Mouse (Mus musculus) neural tube, embryonic 11.5 days (tissue): ENCODE measurements at regions not wholly inside any gene's neighbourhood (a gene's known extent, or its start where the extent isn't known, plus 50 kb on each side); places are given as distances from the start of the nearest gene placed in this dataset.
A peak's percentile ranks its signal among the peaks of the same experiment; 100 is the strongest.
"Not testable (repeated sequence)": the region's sequence is repeated elsewhere in the genome, so short reads cannot be mapped to it uniquely, and the experiment has no call there.

Source experiments
- ATAC-seq: fragments of 200-750 bp; cut with Nextera tagmentation; 2 replicates; pipeline ENCODE4 v1.8.0; 2017; ENCODE audit warnings: moderate number of reproducible peaks, mild to moderate bottlenecking, moderate TSS enrichment, moderate library complexity; ENCODE audit not compliant: insufficient read depth, low FRiP score, low TSS enrichment
- DNase-seq: peaks from one replicate; pipeline ENCODE4 v3.0.0-alpha.2; 2015; ENCODE audit warnings: low spot score
- H3K27ac ChIP-seq: fragments of 300-500 bp; sonication (generic); 2 replicates; pipeline ENCODE4 v1.5.1; 2014; ENCODE audit warnings: low read depth, mild to moderate bottlenecking, low read length
- H3K27me3 ChIP-seq: fragments of 300-500 bp; sonication (generic); 2 replicates; pipeline ENCODE4 v1.6.1; 2014; ENCODE audit warnings: mild to moderate bottlenecking, low read length, mixed read lengths; ENCODE audit not compliant: control insufficient read depth, insufficient read depth
- H3K36me3 ChIP-seq: fragments of 300-500 bp; sonication (generic); 2 replicates; pipeline ENCODE4 v1.6.1; 2014; ENCODE audit warnings: mild to moderate bottlenecking, low read length, moderate library complexity, mixed read lengths; ENCODE audit not compliant: control insufficient read depth, insufficient read depth
- H3K4me1 ChIP-seq: fragments of 300-500 bp; sonication (generic); 2 replicates; pipeline ENCODE4 v1.6.1; 2014; ENCODE audit warnings: low read length, mixed read lengths; ENCODE audit not compliant: control insufficient read depth, insufficient read depth
- H3K4me2 ChIP-seq: fragments of 300-500 bp; sonication (generic); 2 replicates; pipeline ENCODE4 v1.6.1; 2014; ENCODE audit warnings: low read depth, mild to moderate bottlenecking, moderate library complexity
- H3K4me3 ChIP-seq: fragments of 300-500 bp; sonication (generic); 2 replicates; pipeline ENCODE4 v1.5.1; 2014; ENCODE audit warnings: low read depth, low read length
- H3K9ac ChIP-seq: fragments of 300-500 bp; sonication (generic); 2 replicates; pipeline ENCODE4 v1.6.1; 2014; ENCODE audit warnings: mild to moderate bottlenecking, low read length
- H3K9me3 ChIP-seq: fragments of 300-500 bp; sonication (generic); 2 replicates; pipeline ENCODE4 v1.6.1; 2016; ENCODE audit warnings: low read length; ENCODE audit not compliant: control insufficient read depth
- WGBS: fragments of 180-500 bp; shearing (Covaris S2); extraction: QIAGEN DNeasy Blood & Tissue Kit; methylation state at CpG from one replicate; pipeline ENCODE4 v1.1.7; 2014; 5-methylcytosine and 5-hydroxymethylcytosine counted together

GRCm38 (mm10) chr1:14109190-14109482 lies 1984.0 kb downstream of the 4930444P10Rik start:
- Histone ChIP-seq H3K27ac (no peak overlapping the region), H3K9me3 (no peaks in the 10 kb centered on the region), H3K27me3 (no peaks in the 10 kb centered on the region), H3K9ac (no peak overlapping the region), H3K4me2 (no peak overlapping the region), H3K4me1 (no peaks in the 10 kb centered on the region), H3K36me3 (no peaks in the 10 kb centered on the region), H3K4me3 (no peak overlapping the region)
- 22% methylated on average over 6 of the region's 6 CpGs for WGBS
- ATAC-seq (no peak), DNase-seq (no peak)

GRCm38 (mm10) chr1:14108450-14109189 lies 1984.5 kb downstream of the 4930444P10Rik start:
- H3K27ac ChIP-seq: no peak overlapping the region
- 75% methylated on average over 7 of the region's 7 CpGs for WGBS
- H3K4me2 ChIP-seq: no peak overlapping the region
- H3K4me1 ChIP-seq: no peaks in the 10 kb centered on the region
- H3K27me3 ChIP-seq: no peaks in the 10 kb centered on the region
- no peak for DNase-seq
- no peaks in the 10 kb centered on the region for H3K36me3 ChIP-seq
- H3K4me3 ChIP-seq: no peak overlapping the region
- no peak overlapping the region for H3K9ac ChIP-seq
- no peak for ATAC-seq
- no peaks in the 10 kb centered on the region for H3K9me3 ChIP-seq

GRCm38 (mm10) chr1:14105521-14105920 lies 1987.6 kb downstream of the 4930444P10Rik start:
- 95% methylated on average over 5 of the region's 6 CpGs for WGBS
- H3K36me3 ChIP-seq: not testable (repeated sequence)

GRCm38 (mm10) chr1:14104529-14104928 lies 1988.6 kb downstream of the 4930444P10Rik start:
- ATAC-seq (no peak), DNase-seq (no peak)
- Histone ChIP-seq H3K27me3 (no peaks in the 10 kb centered on the region), H3K36me3 (no peaks in the 10 kb centered on the region), H3K4me2 (no peak overlapping the region), H3K9ac (no peak overlapping the region), H3K9me3 (no peaks in the 10 kb centered on the region), H3K4me1 (no peaks in the 10 kb centered on the region), H3K27ac (no peak overlapping the region), H3K4me3 (no peak overlapping the region)
- 89% methylated on average over 2 of the region's 2 CpGs for WGBS

More at GRCm38 (mm10) chr1:14105521-14105920, 1987.6 kb downstream of the 4930444P10Rik start:
- H3K9ac ChIP-seq, DNase-seq, H3K27me3 ChIP-seq, H3K27ac ChIP-seq, H3K4me1 ChIP-seq, H3K9me3 ChIP-seq, H3K4me2 ChIP-seq, H3K4me3 ChIP-seq, ATAC-seq: not testable (repeated sequence)

- WGBS: 55% methylated on average over 5 of the region's 5 CpGs
These were observed 1994.1 kb downstream of the 4930444P10Rik start for GRCm38 (mm10) chr1:14099031-14099430.

GRCm38 (mm10) chr1:14097567-14098228 lies 1995.4 kb downstream of the 4930444P10Rik start:
- Histone ChIP-seq H3K36me3 (no peaks in the 10 kb centered on the region), H3K4me3 (no peak overlapping the region), H3K9ac (no peak overlapping the region), H3K4me1 (0 out of 2 replicates have a peak, but pooled peaks cover 2% of the 10 kb centered on the region), H3K27ac (no peak overlapping the region), H3K9me3 (no peaks in the 10 kb centered on the region), H3K4me2 (no peak overlapping the region), H3K27me3 (no peaks in the 10 kb centered on the region)
- ATAC-seq: peak; percentile 89
- 8% methylated on average over 5 of the region's 5 CpGs for WGBS
- DNase-seq: peak; percentile 48

More at GRCm38 (mm10) chr1:14099031-14099430, 1994.1 kb downstream of the 4930444P10Rik start:
- DNase-seq (no peak), ATAC-seq (no peak)
- Histone ChIP-seq H3K9ac (no peak overlapping the region), H3K9me3 (no peaks in the 10 kb centered on the region), H3K36me3 (no peaks in the 10 kb centered on the region), H3K4me2 (no peak overlapping the region), H3K4me3 (no peak overlapping the region), H3K27ac (no peak overlapping the region), H3K4me1 (0 out of 2 replicates have a peak, but pooled peaks cover 2% of the 10 kb centered on the region), H3K27me3 (no peaks in the 10 kb centered on the region)

- no peak overlapping the region for H3K4me2 ChIP-seq
- DNase-seq (no peak), ATAC-seq (no peak)
- H3K36me3 ChIP-seq: no peaks in the 10 kb centered on the region
- no peak overlapping the region for H3K9ac ChIP-seq
- no peaks in the 10 kb centered on the region for H3K9me3 ChIP-seq
- no peak overlapping the region for H3K4me3 ChIP-seq
- H3K27ac ChIP-seq: no peak overlapping the region
- WGBS: 86% methylated on average over 3 of the region's 3 CpGs
- H3K27me3 ChIP-seq: no peaks in the 10 kb centered on the region
- H3K4me1 ChIP-seq: no peaks in the 10 kb centered on the region
These were observed 2028.3 kb downstream of the 4930444P10Rik start for GRCm38 (mm10) chr1:14064856-14065255.

GRCm38 (mm10) chr1:14036163-14036562 lies 2057.0 kb downstream of the 4930444P10Rik start:
- 57% methylated on average over 2 of the region's 2 CpGs for WGBS
- Histone ChIP-seq H3K9ac (no peak overlapping the region), H3K9me3 (no peaks in the 10 kb centered on the region), H3K27ac (no peak overlapping the region), H3K36me3 (no peaks in the 10 kb centered on the region), H3K27me3 (no peaks in the 10 kb centered on the region), H3K4me3 (no peak overlapping the region), H3K4me2 (no peak overlapping the region), H3K4me1 (no peaks in the 10 kb centered on the region)
- ATAC-seq (no peak), DNase-seq (no peak)

- Histone ChIP-seq H3K9me3 (no peaks in the 10 kb centered on the region), H3K36me3 (no peaks in the 10 kb centered on the region), H3K4me2 (no peak overlapping the region), H3K4me1 (no peaks in the 10 kb centered on the region), H3K27me3 (no peaks in the 10 kb centered on the region), H3K27ac (no peak overlapping the region), H3K4me3 (no peak overlapping the region), H3K9ac (no peak overlapping the region)
- DNase-seq: no peak
- WGBS: 86% methylated on average over 9 of the region's 9 CpGs
- no peak for ATAC-seq
These were observed 2081.6 kb downstream of the 4930444P10Rik start for GRCm38 (mm10) chr1:14011484-14011883.
